Mouse (Mus musculus): ENCODE measurements at regions not wholly inside any gene's neighbourhood (a gene's known extent, or its start where the extent isn't known, plus 50 kb on each side); places are given as distances from the start of the nearest gene placed in this dataset.

GRCm38 (mm10) chr10:9069608-9070190 lies 183.8 kb upstream of the Sash1 start:
- DNase-seq = no peak

GRCm38 (mm10) chr10:9066566-9066965 lies 180.7 kb upstream of the Sash1 start:
- no peak for DNase-seq

- no peak for DNase-seq
These were observed 176.1 kb upstream of the Sash1 start for GRCm38 (mm10) chr10:9061979-9062378.

- no peak for DNase-seq
These were observed 169.4 kb upstream of the Sash1 start for GRCm38 (mm10) chr10:9055274-9055673.

- no peak for DNase-seq
These were observed 167.5 kb upstream of the Sash1 start for GRCm38 (mm10) chr10:9053371-9053770.

GRCm38 (mm10) chr10:9047341-9047740 lies 161.5 kb upstream of the Sash1 start:
- DNase-seq = no peak

- DNase-seq = no peak
These were observed 159.0 kb upstream of the Sash1 start for GRCm38 (mm10) chr10:9044746-9045370.

GRCm38 (mm10) chr10:9043507-9043906 lies 157.6 kb upstream of the Sash1 start:
- DNase-seq = no peak

- DNase-seq = no peak
These were observed 144.6 kb upstream of the Sash1 start for GRCm38 (mm10) chr10:9030486-9030885.

GRCm38 (mm10) chr10:9029506-9029905 lies 143.6 kb upstream of the Sash1 start:
- no peak for DNase-seq

- no peak for DNase-seq
These were observed 141.4 kb upstream of the Sash1 start for GRCm38 (mm10) chr10:9027070-9027807.

- no peak for DNase-seq
These were observed 129.1 kb upstream of the Sash1 start for GRCm38 (mm10) chr10:9014810-9015505.

- DNase-seq = no peak
These were observed 127.7 kb upstream of the Sash1 start for GRCm38 (mm10) chr10:9013549-9013925.

GRCm38 (mm10) chr10:9012829-9013548 lies 127.1 kb upstream of the Sash1 start:
- DNase-seq = peak; percentile 86

- DNase-seq = no peak
These were observed 126.0 kb upstream of the Sash1 start for GRCm38 (mm10) chr10:9011906-9012305.

GRCm38 (mm10) chr10:9010191-9010590 lies 124.3 kb upstream of the Sash1 start:
- DNase-seq = no peak

- DNase-seq = no peak
These were observed 119.5 kb upstream of the Sash1 start for GRCm38 (mm10) chr10:9005140-9005909.

- no peak for DNase-seq
These were observed 116.4 kb upstream of the Sash1 start for GRCm38 (mm10) chr10:9002261-9002660.

- no peak for DNase-seq
These were observed 113.0 kb upstream of the Sash1 start for GRCm38 (mm10) chr10:8998758-8999398.

- DNase-seq = no peak
These were observed 112.5 kb upstream of the Sash1 start for GRCm38 (mm10) chr10:8998356-8998755.

- DNase-seq = no peak
These were observed 109.2 kb upstream of the Sash1 start for GRCm38 (mm10) chr10:8995097-8995496.

Measured in adrenal gland, postnatal 25 days (tissue).